Mouse (Mus musculus) G1E (cell line): ENCODE data around the gene Mthfs. TPM values are rescaled to one million over a fixed set of nuclear protein-coding genes. Genes with fewer than 3 reads are reported as not detected.
"Not testable (repeated sequence)": the region's sequence is repeated elsewhere in the genome, so short reads cannot be mapped to it uniquely, and the experiment has no call there.

Source experiments
- ATAC-seq: 2 replicates; pipeline ENCODE4 v1.8.0; 2016; ENCODE audit warnings: mild to moderate bottlenecking; ENCODE audit not compliant: insufficient number of reproducible peaks, poor library complexity, low FRiP score, severe bottlenecking; ENCODE audit errors: extremely low read depth
- DNase-seq: peaks from one replicate; pipeline ENCODE4 v3.0.0; 2012; ENCODE audit warnings: low spot score
- H3K27me3 ChIP-seq: 2 replicates; pipeline ENCODE4 v1.6.1; 2012; ENCODE audit warnings: mild to moderate bottlenecking, low read length, inconsistent platforms; ENCODE audit not compliant: insufficient read depth
- H3K36me3 ChIP-seq: replicated peaks from 2 replicates; pipeline ENCODE3; 2012; ENCODE audit warnings: mild to moderate bottlenecking, inconsistent platforms
- H3K4me1 ChIP-seq: 2 replicates; pipeline ENCODE4 v1.6.1; 2012; ENCODE audit warnings: low read depth, low read length, inconsistent platforms, mixed read lengths; ENCODE audit not compliant: insufficient read depth
- H3K4me3 ChIP-seq: 2 replicates; pipeline ENCODE4 v1.5.1; 2012; ENCODE audit warnings: low read depth, mild to moderate bottlenecking, inconsistent platforms, low read length, moderate library complexity, mixed read lengths
- H3K9me3 ChIP-seq: replicated peaks from 2 replicates; pipeline ENCODE4 v1.6.1; 2012; ENCODE audit warnings: inconsistent platforms
- CTCF ChIP-seq: IDR thresholded peaks from 2 replicates; pipeline ENCODE4 v1.5.1; 2012; ENCODE audit warnings: low read depth, low read length, inconsistent platforms, mixed read lengths
- GATA1 ChIP-seq: IDR thresholded peaks from 2 replicates; pipeline ENCODE4 v1.6.1; 2012; ENCODE audit warnings: borderline replicate concordance, low read length, inconsistent platforms, mixed read lengths
- GATA2 ChIP-seq: IDR thresholded peaks from 2 replicates; pipeline ENCODE4 v1.6.1; 2012; ENCODE audit warnings: low read depth, low read length, inconsistent platforms, borderline replicate concordance
- POLR2AphosphoS5 ChIP-seq: IDR thresholded peaks from 2 replicates; pipeline ENCODE4 v1.6.1; 2012; ENCODE audit warnings: low read depth, low read length, inconsistent platforms; ENCODE audit not compliant: insufficient replicate concordance
- TAL1 ChIP-seq: conservative IDR thresholded peaks from 2 replicates; pipeline ENCODE4 v1.6.1; 2012; ENCODE audit warnings: low read depth, low read length, inconsistent platforms, mixed read lengths
- polyA plus RNA-seq: library from polyadenylated mRNA; stranded (reverse); fragments of >175 nt; gene quantifications from 2 replicates; pipeline ENCODE4 v1.2.3, GENCODE M21; 2012
- total RNA-seq, 2 experiments: library from RNA; stranded (forward) in 1 of 2; stranded (reverse) in 1 of 2; fragments of 200-1000 nt in 1 of 2; fragments of >200 nt in 1 of 2; fragmentation: Nextera tagmentation in 1 of 2; gene quantifications; 2 replicates each; pipeline ENCODE4 v1.2.3; 2014 to 2017

Mthfs gene
- total and polyA plus RNA-seq, 3 experiments, result 3.8 to 16.6 (median 7.3) TPM

DNA sequence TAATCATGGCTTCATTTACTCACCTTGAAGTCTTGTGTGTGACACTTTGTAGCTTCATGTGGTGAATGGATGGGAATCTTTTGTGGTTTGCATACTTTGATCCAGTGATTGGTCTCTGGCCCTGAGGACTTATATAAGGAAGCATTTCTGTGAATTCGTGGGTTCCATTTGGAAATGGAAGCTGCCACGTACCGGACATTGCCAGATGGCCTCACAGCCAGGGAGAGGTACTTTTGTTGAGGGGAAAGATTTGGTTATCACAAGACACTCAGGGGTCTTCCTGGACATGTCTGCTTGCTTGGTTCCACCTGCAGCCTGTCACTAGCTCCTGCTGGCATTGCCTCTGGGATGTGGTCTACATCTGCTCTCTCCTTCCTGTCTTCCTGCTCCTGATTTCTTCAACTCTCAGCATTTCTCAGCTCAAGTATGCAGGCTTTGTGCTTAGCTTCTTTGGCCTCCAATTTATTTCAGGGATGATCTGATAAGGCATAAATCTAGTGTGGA, 30.1 kb downstream of the Mthfs start:
- H3K9me3 ChIP-seq, DNase-seq, H3K4me1 ChIP-seq, H3K27me3 ChIP-seq, H3K36me3 ChIP-seq, H3K4me3 ChIP-seq, ATAC-seq: not testable (repeated sequence)

DNA sequence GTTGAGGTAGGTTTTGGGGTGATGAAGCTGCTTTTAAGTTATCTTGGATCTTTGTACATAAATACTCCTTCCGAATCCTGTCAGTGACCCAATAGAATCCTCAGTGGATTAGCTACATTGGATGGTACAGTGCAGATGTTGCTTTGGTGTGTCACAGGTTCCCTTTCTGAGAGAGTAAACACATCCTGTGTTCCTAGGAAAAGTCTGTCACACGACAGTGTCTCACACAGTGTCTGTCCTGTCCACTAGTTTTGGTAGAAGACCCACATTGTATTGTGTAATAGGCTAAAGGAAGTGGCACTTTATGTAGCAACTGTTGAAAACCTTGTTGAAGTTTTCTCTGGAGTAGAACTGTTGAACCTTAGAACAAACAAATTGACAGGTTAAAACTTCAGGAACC, 42.9 kb downstream of the Mthfs start:
- H3K36me3 ChIP-seq, result no peaks in the 10 kb centered on the region
- no peaks in the 10 kb centered on the region for H3K27me3 ChIP-seq
- H3K4me1 ChIP-seq, result no peaks in the 10 kb centered on the region
- no peak for TF ChIP-seq TAL1
- no peak for TF ChIP-seq GATA1
- TF ChIP-seq POLR2AphosphoS5, result no peak
- no peak for TF ChIP-seq GATA2
- no peak for TF ChIP-seq CTCF
- no peaks in the 10 kb centered on the region for H3K9me3 ChIP-seq
- DNase-seq (no peak), ATAC-seq (no peak)
- H3K4me3 ChIP-seq, result no peak overlapping the region

DNA sequence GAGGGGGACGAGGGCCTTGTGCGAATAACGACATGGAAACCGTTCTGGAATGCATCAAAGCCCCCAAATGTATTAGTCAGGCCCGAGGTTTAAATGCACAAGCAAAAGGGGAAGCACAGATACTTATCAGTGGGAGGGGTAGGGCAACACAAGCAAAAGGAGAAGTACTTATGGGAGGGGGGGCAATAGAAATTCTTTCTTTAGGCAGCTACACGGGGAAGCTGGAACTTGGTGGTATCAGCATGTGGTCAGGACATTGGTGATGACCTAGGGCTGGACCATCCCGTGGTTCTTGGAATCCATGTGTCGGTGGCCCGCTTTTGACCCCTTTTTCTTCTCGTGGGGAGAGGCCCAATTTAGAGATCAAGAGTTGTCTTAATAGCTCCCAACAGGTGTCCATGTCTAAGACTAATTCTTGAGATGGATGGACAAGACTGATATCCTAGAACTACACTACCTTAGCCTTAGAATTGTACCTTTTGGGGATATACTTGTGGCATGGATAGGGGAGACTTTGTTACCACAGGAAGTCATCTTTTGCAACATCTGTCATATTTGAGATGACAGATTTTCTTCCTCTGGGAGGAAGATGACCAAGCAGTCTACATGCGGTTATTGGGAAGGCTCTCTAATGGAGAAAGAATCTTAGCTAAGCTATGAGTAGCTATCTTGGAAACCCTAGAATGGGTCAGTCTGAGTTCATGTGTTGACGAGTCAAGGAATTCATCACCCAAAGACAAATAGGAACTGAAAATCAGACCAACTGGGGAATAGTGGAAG, 46.3 kb downstream of the Mthfs start:
- no peaks in the 10 kb centered on the region for H3K9me3 ChIP-seq
- no peaks in the 10 kb centered on the region for H3K27me3 ChIP-seq
- H3K4me1 ChIP-seq, result no peaks in the 10 kb centered on the region
- TF ChIP-seq GATA2, result no peak
- TF ChIP-seq POLR2AphosphoS5, result no peak
- no peak for TF ChIP-seq GATA1
- no peak for TF ChIP-seq TAL1
- no peak for TF ChIP-seq CTCF
- ATAC-seq, result no peak
- no peak overlapping the region for H3K4me3 ChIP-seq
- DNase-seq, result no peak
- H3K36me3 ChIP-seq, result no peaks in the 10 kb centered on the region

DNA sequence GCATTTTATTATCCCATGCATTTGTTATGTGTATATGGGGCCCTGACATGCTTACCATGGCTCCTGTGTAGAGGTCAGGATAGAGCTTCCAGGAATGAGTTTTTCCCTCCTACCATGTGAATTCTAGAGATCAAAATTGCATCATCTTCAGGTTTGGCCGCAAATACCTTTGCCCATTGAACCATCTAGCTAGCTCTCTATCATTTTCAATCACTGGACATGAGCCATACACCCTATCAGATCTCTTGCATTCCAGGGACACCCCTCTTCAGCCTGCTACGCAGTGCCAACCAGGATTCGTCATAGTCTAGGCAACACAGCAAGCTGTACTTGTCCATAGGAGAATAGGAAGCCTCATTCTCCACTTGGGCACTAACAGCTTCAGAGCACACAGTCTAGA, 53.5 kb downstream of the Mthfs start:
- no peak for TF ChIP-seq GATA2
- no peak for TF ChIP-seq GATA1
- TF ChIP-seq CTCF, result no peak
- TF ChIP-seq POLR2AphosphoS5, result no peak
- TF ChIP-seq TAL1, result no peak
- ATAC-seq, result no peak
- no peaks in the 10 kb centered on the region; the same call in 1 of the 2 replicates for H3K9me3 ChIP-seq
- no peaks in the 10 kb centered on the region for H3K4me1 ChIP-seq
- no peaks in the 10 kb centered on the region for H3K27me3 ChIP-seq
- H3K4me3 ChIP-seq, result no peak overlapping the region
- no peak for DNase-seq
- H3K36me3 ChIP-seq, result no peaks in the 10 kb centered on the region

DNA sequence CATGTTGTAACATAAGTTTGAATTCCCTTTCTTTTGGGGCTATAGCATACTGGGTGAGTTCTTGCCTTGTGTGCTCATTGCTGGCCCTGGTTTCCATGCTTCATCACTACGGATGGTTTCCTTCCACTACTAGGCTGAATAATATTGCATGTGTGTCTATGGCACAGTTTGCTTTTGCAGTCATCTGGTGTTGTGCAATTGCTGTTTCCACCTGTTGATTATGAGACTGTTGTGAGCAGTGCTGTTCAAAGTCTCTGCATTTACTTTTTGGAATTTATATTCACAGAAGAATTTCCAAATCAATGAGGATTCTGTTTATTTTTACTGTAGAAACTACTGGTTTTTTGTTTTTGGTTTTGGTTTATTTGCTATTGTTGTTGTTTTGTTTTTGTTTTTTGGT, 54.1 kb downstream of the Mthfs start:
- H3K9me3 ChIP-seq, result no peaks in the 10 kb centered on the region; the same call in 1 of the 2 replicates
- TF ChIP-seq GATA1 (no peak), GATA2 (no peak), POLR2AphosphoS5 (no peak), TAL1 (no peak), CTCF (no peak)
- no peak for DNase-seq
- H3K27me3 ChIP-seq, result no peaks in the 10 kb centered on the region
- H3K4me1 ChIP-seq, result no peaks in the 10 kb centered on the region
- H3K36me3 ChIP-seq, result no peaks in the 10 kb centered on the region
- ATAC-seq, result no peak
- H3K4me3 ChIP-seq, result no peak overlapping the region

DNA sequence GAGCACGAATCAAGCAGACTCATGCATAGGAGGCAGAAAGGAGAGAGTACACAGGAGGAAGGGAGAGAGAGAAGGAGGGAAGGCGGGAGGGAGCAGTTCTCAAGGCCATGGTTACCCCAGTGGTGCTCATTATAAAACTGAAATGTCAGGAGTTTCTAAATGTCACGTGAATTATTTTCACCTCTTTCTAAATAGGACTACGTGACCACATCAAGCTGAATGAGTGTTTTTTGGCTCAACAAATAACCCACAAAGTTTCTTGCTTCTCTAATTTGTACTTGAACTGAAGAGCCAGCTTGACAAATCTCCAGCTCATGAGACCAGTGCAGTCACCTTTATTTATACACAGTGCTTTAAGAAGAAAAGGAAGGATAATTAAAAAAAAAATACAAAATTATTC, 56.6 kb downstream of the Mthfs start:
- no peaks in the 10 kb centered on the region; the same call in 1 of the 2 replicates for H3K9me3 ChIP-seq
- ATAC-seq (no peak), DNase-seq (no peak)
- no peaks in the 10 kb centered on the region for H3K36me3 ChIP-seq
- no peak overlapping the region for H3K4me3 ChIP-seq
- no peaks in the 10 kb centered on the region for H3K4me1 ChIP-seq
- TF ChIP-seq CTCF, result no peak
- no peak for TF ChIP-seq TAL1
- TF ChIP-seq GATA2, result no peak
- no peak for TF ChIP-seq GATA1
- TF ChIP-seq POLR2AphosphoS5, result no peak
- H3K27me3 ChIP-seq, result no peaks in the 10 kb centered on the region

DNA sequence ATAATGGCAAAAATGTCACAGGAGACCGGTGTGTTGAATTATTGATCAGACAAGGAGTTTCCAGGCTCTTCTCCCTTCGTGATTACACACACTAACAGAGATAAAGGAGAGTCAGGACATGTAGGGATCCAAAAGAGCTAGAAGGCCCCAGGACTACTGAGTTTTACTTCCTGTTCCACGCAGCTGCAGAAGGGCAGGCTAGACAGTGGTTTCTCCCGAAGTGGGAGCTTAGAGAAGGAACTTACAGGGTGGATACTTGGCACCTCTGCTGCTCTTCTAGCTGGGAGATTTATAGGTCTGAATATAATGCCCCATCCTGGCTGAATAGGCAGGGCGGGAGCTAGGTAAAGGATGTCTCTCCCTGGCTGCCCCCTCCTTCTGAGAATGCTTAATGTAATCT, 57.1 kb downstream of the Mthfs start:
- ATAC-seq (no peak), DNase-seq (no peak)
- no peaks in the 10 kb centered on the region for H3K36me3 ChIP-seq
- no peaks in the 10 kb centered on the region for H3K4me1 ChIP-seq
- H3K9me3 ChIP-seq, result no peaks in the 10 kb centered on the region; the same call in 1 of the 2 replicates
- no peak overlapping the region for H3K4me3 ChIP-seq
- no peaks in the 10 kb centered on the region for H3K27me3 ChIP-seq
- no peak for TF ChIP-seq TAL1
- no peak for TF ChIP-seq POLR2AphosphoS5
- TF ChIP-seq CTCF, result no peak
- TF ChIP-seq GATA2, result no peak
- TF ChIP-seq GATA1, result no peak
